Mouse (Mus musculus) Muller cell, postnatal 12 days (primary cell): ENCODE data around the gene Sbsn.
A peak's percentile ranks its signal among the peaks of the same experiment; 100 is the strongest.
"Not testable (repeated sequence)": the region's sequence is repeated elsewhere in the genome, so short reads cannot be mapped to it uniquely, and the experiment has no call there.

Experiments used
- DNase-seq: peaks from one replicate; pipeline ENCODE4 v3.0.0-alpha.2; 2015; ENCODE audit errors: inconsistent ontology term

Sbsn gene

DNA sequence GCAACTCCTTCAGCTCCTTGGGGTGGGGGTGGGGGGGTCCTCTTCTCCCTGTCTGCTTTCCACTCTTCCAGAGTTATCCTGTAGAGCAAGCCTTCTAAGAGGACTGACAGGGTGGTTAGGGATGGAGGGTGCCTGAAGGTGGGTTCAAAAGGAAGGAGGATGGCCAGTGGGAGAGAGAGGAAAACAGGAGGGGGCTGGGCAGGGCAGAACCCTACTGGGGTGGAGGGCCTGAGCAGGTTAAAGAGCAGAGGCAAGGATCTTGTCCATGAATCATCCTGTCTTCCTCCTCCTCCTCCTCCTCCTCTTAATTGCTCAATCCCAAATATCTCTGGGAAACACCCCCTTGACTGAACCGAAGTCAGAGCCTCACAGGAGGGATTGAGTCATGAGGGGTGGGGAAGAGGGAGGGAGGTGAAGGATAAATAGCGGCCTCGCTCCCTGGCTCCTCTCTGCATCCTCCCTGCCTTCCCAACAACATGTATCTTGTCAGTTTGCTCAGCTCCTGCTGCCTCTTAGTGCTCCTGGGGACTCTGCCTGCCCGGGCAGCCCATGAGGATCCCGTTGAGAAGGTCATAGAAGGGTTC is at the start of gene Sbsn:
Sbsn (plus strand) TSS at position 386 of the 584 bp plus-strand sequence.
- DNase-seq = peak; percentile 2

DNA sequence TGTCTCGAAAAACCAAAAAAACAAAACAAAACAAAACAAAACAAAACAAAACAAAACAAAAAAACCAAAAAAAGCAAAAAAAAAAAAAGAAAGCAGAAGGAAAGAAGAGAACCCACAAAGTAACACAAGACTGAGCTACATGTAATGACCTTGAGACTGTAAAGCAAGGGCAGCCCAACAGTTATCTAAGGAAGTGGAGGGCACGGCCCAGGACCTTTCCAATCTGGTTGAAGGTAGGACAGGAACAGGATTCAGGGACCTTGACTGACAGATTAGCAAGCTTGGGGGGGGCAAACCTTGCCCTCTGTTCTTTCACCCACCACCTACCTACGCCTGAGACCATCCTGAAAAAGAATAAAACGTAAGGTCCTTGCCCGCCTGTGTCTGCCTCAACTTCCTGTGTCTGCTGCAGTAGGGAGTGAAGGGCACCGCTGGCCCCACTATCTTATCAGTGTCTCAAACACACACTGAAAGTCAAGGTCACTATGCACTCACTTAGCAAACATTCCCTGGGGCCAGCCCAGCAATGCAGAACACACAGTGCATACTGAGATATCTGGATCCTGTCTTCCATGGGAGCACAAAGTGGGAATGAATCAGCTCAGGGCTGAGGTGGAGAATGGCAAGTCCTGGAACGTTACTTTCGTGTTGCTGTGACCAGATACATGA is 44.9 kb upstream of the Sbsn start:
- DNase-seq = no peak

DNA sequence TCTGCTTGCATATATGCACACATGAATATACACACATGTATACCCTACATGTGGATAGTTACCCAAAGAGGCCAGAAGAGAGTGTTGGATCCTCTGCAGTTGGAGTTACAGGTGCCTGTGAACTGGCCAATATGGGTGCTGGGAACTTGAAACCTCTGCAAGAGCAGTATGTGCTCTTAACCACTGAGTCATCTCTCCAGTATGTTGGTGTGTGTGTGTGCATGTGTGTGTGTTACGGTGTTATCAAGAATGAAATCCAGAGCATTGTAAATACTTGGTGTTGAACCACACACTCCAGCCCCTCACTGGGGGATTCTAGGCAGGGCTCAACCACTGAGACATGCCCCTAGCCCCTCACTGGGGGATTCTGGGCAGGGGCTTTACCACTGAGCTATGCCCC is 43.8 kb upstream of the Sbsn start:
- no peak for DNase-seq

GRCm38 (mm10) chr7:30711942-30712341 is 39.3 kb upstream of the Sbsn start, which contains the start of gene Atp4a:
Gene Atp4a, plus strand, starts transcription at chr7:30712209.
- no peak for DNase-seq

DNA sequence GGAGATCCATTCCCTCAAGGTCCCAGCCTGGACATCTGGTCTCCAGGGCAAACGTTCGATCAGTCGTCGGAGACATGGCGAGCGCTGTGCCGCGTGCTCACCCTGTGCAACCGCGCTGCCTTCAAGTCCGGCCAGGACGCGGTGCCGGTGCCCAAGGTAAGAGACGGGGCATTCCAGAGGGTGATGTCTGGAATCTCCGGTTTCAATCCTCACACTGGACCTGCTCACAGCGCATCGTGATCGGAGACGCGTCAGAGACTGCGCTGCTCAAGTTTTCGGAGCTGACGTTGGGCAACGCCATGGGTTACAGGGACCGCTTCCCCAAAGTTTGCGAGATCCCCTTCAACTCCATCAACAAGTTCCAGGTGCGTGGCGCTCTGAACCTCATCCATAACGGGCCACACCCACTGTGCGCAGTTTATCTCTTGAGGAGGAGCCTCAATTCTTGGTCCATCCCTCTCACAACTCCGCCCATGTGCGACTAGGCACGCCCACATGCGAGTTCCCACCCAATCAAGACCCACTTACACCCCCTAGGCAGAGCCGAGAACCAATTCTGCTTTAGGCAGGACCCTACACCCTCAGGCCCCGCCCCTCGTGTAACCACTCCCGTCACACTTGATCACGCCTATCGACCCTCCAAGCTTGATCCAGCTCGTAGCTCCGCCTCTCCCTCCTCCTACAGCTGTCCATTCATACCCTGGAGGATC is 34.1 kb upstream of the Sbsn start:
- peak; percentile 94 for DNase-seq

DNA sequence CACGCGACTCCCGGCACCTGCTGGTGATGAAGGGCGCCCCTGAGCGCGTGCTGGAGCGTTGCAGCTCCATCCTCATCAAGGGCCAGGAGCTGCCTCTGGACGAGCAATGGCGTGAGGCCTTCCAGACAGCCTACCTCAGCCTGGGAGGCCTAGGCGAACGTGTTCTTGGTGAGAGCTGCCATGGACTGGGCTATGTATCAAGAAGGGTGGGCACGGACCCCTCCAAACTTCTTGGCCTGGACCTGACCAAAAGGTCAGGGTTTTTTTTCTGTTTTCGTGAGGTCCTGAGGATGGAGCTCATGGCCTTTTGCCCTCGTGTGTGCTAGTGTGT is 33.6 kb upstream of the Sbsn start:
- no peak for DNase-seq

- DNase-seq = no peak
Observed at GRCm38 (mm10) chr7:30719669-30720068, 31.6 kb upstream of the Sbsn start.

GRCm38 (mm10) chr7:30721286-30721685 is 30.0 kb upstream of the Sbsn start:
- DNase-seq = no peak

DNA sequence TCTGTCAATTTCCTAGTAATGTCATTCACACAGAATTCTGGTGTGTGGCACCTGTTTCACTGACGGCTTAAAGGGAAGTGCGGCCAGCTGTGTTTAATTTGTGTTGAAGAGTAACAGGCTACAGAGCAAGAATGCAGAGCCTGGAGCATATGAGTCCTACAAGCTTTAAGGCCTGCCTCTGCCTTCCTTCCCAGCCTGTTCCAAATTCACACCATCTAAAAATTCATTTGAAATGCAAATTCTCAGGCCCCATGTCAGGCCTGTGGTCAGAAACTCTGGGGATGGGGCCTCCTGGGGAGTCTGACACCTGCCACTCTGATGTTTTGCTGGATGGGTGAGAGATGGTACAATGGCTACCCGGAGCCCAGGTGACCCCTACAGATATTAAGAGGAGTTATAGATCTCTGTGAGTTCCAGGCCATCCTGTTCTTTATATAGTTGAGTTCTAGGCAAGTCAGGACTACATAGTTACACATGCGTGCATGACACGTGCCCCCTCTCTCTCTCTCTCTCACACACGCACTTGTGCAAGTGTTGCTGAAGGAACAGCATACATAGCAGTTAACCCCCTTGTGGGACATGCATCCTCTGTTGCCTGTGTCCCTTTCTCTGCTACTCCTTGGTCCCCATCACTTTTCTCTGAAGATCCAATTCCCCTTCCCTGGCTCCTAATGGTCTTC is 27.9 kb upstream of the Sbsn start:
- DNase-seq = no peak

DNA sequence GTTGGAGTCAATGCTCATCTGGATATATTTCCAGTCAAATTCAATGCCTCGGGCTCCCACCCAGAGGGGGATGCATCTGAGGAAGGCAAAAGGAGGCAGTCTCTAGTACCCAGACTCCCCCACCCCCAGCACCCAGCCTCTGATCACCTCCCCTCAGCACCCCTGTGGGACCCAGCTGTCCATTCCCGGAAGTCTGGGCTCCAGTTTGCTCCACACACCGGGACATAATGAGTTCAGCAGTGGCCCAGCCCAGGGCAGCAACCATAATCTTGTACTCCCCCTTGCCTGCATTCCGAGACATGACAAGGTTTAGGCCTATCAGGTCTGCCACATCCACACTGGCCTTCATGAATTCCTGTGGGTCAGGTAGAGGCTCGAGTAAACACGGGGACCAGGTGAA is 23.1 kb upstream of the Sbsn start:
- DNase-seq = peak; percentile 2

DNA sequence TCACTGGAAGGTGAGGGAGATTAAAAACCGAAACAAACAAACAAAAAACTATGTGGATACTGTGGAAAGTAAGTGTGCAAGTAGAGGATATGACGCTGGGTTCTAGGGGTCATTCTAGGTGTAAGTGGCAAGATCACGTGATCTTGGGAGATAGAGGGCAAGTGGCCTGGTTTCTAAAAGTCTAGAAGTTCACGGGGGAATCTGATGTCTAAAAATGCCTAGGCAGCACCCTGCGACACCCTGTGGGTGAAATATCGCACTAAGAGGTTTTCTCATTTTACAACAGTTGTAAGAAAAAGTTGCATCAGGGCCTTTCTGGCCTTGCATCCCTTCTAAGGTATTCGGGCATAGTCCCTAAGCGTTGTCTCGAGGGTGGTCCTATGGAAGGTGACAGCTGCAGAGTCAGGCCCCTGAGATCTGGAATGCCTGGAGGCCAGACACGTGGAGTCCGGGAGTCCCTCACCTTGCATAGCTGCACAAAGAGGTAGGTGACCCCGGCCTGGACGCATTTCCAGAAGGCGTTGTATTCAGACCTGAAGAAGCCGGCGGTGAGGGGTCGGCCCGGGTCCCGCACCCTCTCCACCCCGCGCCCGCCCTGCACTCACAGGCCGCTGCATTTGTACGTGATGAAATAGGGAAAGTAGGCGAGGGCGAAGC is 22.4 kb upstream of the Sbsn start:
- no peak for DNase-seq

- peak; percentile 95 for DNase-seq
Observed at GRCm38 (mm10) chr7:30729396-30730063, 21.7 kb upstream of the Sbsn start, which contains the start of gene Tmem147. Gene Tmem147, minus strand, starts transcription at chr7:30729540.

DNA sequence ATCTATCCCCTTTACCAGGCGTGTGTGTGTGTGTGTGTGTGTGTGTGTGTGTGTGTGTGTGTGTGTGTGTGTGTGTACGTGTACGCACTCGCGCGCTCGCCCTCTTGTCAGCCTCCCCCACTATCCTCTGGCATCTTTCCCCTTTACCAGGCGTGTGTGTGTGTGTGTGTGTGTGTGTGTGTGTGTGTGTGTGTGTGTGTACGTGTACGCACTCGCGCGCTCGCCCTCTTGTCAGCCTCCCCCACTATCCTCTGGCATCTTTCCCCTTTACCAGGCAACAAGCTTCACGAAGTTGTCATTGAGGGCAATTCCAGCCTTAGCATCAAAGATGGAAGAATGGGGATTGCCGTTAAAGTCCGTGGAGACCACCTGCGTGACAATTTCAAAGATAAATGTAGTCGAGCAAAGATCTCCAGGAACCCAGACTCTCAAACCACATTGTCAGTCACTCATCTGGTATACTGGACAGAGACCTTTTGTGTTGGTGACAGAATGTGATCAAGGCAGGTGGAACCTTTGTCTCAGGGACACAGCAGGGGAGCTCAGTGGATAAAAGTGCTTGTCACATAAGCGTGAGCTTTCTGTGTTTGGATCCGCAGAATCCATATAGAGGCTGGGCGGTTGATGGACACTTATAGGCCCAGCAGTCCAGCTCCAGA is 21.1 kb upstream of the Sbsn start:
- DNase-seq = peak; percentile 17

DNA sequence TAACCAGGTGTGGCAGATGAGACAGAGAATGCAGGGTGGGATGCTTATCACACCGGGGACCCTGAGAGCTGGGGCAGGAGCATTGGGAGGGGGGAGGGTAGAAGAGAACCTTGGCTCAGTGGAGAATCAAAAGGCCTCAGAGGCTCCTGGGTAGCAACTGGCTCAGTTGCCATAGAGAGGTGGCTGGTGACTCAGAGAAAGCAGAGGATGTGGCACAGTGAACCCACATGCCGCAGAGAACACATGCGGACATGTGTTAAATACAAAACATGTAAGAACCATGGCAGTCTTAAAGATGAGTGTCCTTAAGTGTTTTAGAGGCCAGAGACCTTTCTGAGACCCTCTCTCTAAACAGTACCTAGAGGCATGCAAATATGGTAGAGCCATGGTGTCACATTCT is 15.1 kb upstream of the Sbsn start:
- no peak for DNase-seq

GRCm38 (mm10) chr7:30742570-30742969 is 8.7 kb upstream of the Sbsn start:
- not testable (repeated sequence) for DNase-seq

- not testable (repeated sequence) for DNase-seq
Observed at GRCm38 (mm10) chr7:30743617-30744016, 7.7 kb upstream of the Sbsn start, which contains the start of gene Gapdhs. Gene Gapdhs, minus strand, starts transcription at chr7:30743681.

GRCm38 (mm10) chr7:30744022-30744598 is 7.2 kb upstream of the Sbsn start:
- peak; percentile 51 for DNase-seq

- DNase-seq = no peak
Observed at GRCm38 (mm10) chr7:30747525-30748204, 3.6 kb upstream of the Sbsn start.

DNA sequence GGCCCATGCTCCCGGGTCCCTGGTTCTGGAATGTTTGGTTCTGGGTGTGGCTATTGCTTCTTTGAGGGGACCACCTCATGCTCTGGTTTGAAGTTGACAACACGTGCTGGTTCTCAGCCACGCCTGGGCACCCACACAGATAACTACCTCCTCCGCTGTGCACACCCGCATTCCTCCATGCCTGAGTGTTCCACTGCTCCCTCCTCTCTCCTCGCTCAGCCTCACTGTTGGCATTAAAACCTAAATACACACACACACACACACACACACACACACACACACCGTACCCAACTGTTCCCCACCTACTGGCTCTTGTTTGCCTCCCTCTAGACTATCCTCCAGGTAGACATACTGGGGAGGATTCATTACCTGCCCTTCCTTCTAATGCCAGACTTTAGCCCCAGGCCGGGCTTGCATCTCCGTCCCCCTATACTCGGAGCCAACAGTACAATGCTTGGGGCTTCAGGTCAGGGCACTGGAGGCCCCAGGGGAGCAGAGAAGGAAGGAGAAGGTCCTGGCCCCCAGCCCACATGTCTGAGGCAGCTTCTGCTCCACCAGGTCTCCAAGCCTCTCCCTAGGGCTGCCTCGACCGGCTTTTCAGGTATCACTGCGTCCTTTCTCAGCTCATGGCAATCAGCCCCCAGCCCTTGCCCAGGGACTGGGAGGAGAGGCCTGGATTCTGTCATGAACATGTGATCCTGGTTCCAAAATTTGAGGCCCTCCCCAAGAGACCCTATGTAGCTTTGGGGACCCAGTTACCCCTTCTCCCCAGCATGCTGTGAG is 1.3 kb upstream of the Sbsn start:
- no peak for DNase-seq
